Mouse (Mus musculus) lung, postnatal 0 days (tissue): ENCODE measurements around the gene Gm6588.

Experiments
- CTCF ChIP-seq: IDR thresholded peaks from 2 replicates; pipeline ENCODE4 v1.5.1; 2016; ENCODE audit warnings: antibody characterized with exemption, mild to moderate bottlenecking
- EP300 ChIP-seq: IDR thresholded peaks from 2 replicates; pipeline ENCODE4 v1.6.1; 2016; ENCODE audit warnings: antibody characterized with exemption, mild to moderate bottlenecking, control low read depth

- TF ChIP-seq CTCF, result no peak
- TF ChIP-seq EP300, result no peak
These were observed 38.2 kb upstream of the Gm6588 start for GRCm38 (mm10) chr5:112411072-112411471.
